Mouse (Mus musculus) liver, adult 2 months (tissue): ENCODE results near the gene Mrps33.

Experiments
- CTCF ChIP-seq: fragments of 200-500 bp; IDR thresholded peaks from 2 replicates; pipeline ENCODE4 v1.5.1; 2011; ENCODE audit warnings: low read depth, low read length, control low read depth
- POLR2A ChIP-seq: fragments of 200-500 bp; IDR thresholded peaks from 2 replicates; pipeline ENCODE4 v1.6.1; 2011; ENCODE audit warnings: low read length, control low read depth; ENCODE audit not compliant: insufficient read depth; ENCODE audit errors: extremely low read depth

GRCm38 (mm10) chr6:39782618-39783017 lies 28.2 kb downstream of the Mrps33 start:
- no peak for TF ChIP-seq POLR2A
- peak; percentile 50 for TF ChIP-seq CTCF
